In the genomic region with DNA sequence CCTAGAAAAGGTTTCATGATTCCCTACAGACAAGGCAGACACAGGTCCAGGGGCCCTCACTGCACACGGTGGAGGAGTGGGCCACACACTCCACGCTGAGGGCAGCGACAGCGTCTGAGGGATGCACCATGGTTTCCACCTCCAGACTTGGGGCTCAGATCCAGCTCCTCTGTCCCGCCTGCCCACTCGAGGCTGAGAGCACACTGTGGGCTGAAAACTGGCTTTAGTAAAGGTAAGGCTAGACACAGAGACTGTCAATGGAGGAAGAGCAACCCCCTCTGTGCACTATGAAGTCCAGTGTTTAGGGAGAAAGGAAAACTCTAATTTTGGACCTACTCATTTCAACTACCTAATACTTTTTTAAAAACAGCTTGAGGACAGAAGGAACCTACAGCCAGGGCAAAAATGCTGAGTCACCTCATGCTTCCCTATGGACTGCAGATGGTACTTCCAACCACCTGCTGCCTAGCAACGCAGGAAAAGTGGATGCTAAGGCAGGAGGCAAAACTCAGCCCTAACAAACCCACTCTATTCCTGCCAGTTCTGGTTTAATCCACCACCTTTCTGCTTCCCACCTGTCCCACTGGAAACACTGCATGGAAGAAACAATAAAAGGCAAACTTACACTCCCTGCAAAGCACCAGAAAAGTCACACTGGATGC, we compare ENCODE assay signal across 9 mouse cellular contexts. TPM values are rescaled to one million over a fixed set of nuclear protein-coding genes. Genes with fewer than 3 reads are reported as not detected.
DNase-seq lines count a peak whose midpoint lies in the region; ATAC-seq and TF ChIP-seq lines count a peak whose summit lies in the region.
"Not testable (repeated sequence)": the region's sequence is repeated elsewhere in the genome, so short reads cannot be mapped to it uniquely, and the experiment has no call there.
"Had no signal": no experiment of that assay in that cellular context is flagged by ENCODE, and none has a peak within 500 bp of the region (broad histone marks: within the 10 kb centered on the region; RNA-seq: fewer than 3 reads in every experiment).

No protein-coding gene starts in this region.

- WGBS in hindbrain, postnatal 0 days: 79% methylated on average over 4 of the region's 7 CpGs
- WGBS in midbrain, embryonic 10.5 days: 86% methylated on average over 7 of the region's 7 CpGs

- not testable (repeated sequence) for H3K9me3 ChIP-seq in MEL (replicated peaks; ENCODE audit: insufficient read depth, low read length); hindbrain, postnatal 0 days (ENCODE audit: low read length); midbrain, embryonic 10.5 days (replicated peaks)

- not testable (repeated sequence) for TF ChIP-seq CTCF in MEL (IDR thresholded peaks at IDR 0.05 in 2 of 3, conservative IDR thresholded peaks at IDR 0.05 in 1 of 3; ENCODE audit: control insufficient read depth in 1 of 3, insufficient read depth in 1 of 3, low read depth in 2 of 3, low read length in 3 of 3, poor library complexity in 1 of 3, severe bottlenecking in 1 of 3); hindbrain, postnatal 0 days (IDR thresholded peaks at IDR 0.05; ENCODE audit: low read depth)

- DNase-seq in MEL (ENCODE audit: low read depth, low spot score): peak; percentile 1
- DNase-seq in brain, adult 2 months (ENCODE audit: low read depth, low spot score): peak; percentile 59
- peak; percentile 65 for DNase-seq in frontal cortex, postnatal 36 days (ENCODE audit: low spot score in 2 of 2)
- peak; percentile 16 for DNase-seq in hindbrain, postnatal 0 days (ENCODE audit: low spot score)
- peak; percentile 8 for DNase-seq in midbrain, embryonic 10.5 days (ENCODE audit: low spot score)
- peak; percentile 34 to 35 for DNase-seq in right cerebral cortex, postnatal 10 days (ENCODE audit: low spot score in 2 of 2)

- H3K9ac ChIP-seq in MEL (ENCODE audit: control insufficient read depth, low read depth, low read length, poor library complexity, severe bottlenecking); hindbrain, postnatal 0 days (replicated peaks; ENCODE audit: low read length): not testable (repeated sequence)

- not testable (repeated sequence) for H3K79me2 ChIP-seq in MEL (ENCODE audit: control insufficient read depth, insufficient read depth, low read length, poor library complexity)

- H3K27me3 ChIP-seq in MEL (ENCODE audit: control insufficient read depth in 1 of 2, insufficient read depth in 2 of 2, low read length in 2 of 2); hindbrain, postnatal 0 days (ENCODE audit: insufficient read depth, low read length); midbrain, embryonic 10.5 days (ENCODE audit: low read depth, poor library complexity, severe bottlenecking): not testable (repeated sequence)

- H3K36me3 ChIP-seq in MEL (ENCODE audit: control insufficient read depth in 1 of 2, insufficient read depth in 2 of 2, low read length in 2 of 2); hindbrain, postnatal 0 days (ENCODE audit: insufficient read depth, low read length); midbrain, embryonic 10.5 days: not testable (repeated sequence)

- not testable (repeated sequence) for H3K27ac ChIP-seq in MEL (ENCODE audit: control insufficient read depth, low read depth, low read length); hindbrain, postnatal 0 days; midbrain, embryonic 10.5 days (replicated peaks)

- not testable (repeated sequence) for H3K4me3 ChIP-seq in MEL (ENCODE audit: control insufficient read depth in 1 of 2, insufficient read depth in 1 of 2, low read depth in 2 of 2, low read length in 2 of 2); hindbrain, postnatal 0 days (ENCODE audit: low read length); midbrain, embryonic 10.5 days

- H3K4me1 ChIP-seq in MEL (ENCODE audit: control insufficient read depth in 1 of 2, insufficient read depth in 2 of 2, low read length in 2 of 2); hindbrain, postnatal 0 days (ENCODE audit: insufficient read depth, low read length); midbrain, embryonic 10.5 days: not testable (repeated sequence)

- ATAC-seq in hindbrain, postnatal 0 days: not testable (repeated sequence)

- not testable (repeated sequence) for TF ChIP-seq EP300 in MEL (IDR thresholded peaks at IDR 0.05; ENCODE audit: low read depth in 1 of 2, low read length in 2 of 2)

- TF ChIP-seq POLR2A in MEL (IDR thresholded peaks at IDR 0.05; ENCODE audit: control insufficient read depth in 1 of 2, insufficient read depth in 1 of 2, low read depth in 1 of 2, low read length in 2 of 2, poor library complexity in 1 of 2): not testable (repeated sequence)

- H3K4me2 ChIP-seq in hindbrain, postnatal 0 days (ENCODE audit: low read depth, low read length): not testable (repeated sequence)

- TF ChIP-seq RAD21 in MEL (IDR thresholded peaks at IDR 0.05; ENCODE audit: low read depth, low read length): not testable (repeated sequence)

RNA-seq across cellular contexts. Expression of a gene that starts 4.7 kb away (rescaled TPM):
- total RNA-seq in MEL (2012; rRNA removed): 108 and 122 TPM in 2 replicates
- 100 to 1,000 TPM in 1 of 2 experiments, not detected in 1; 148 TPM for polyA plus RNA-seq in MEL (2012; ENCODE audit: insufficient read depth in 1 of 2, insufficient read length in 2 of 2, low read depth in 1 of 2, low replicate concordance in 2 of 2, missing spikeins in 1 of 2)
- total RNA-seq in hindbrain, postnatal 0 days (2014; rRNA removed): 108 and 138 TPM in 2 replicates
- 294 and 303 TPM in 2 replicates for polyA plus RNA-seq in hindbrain, postnatal 0 days (2015; fragmentation: Nextera tagmentation; extraction: Ambion mirVana)
- 291 and 297 TPM in 2 replicates for polyA plus RNA-seq in midbrain, embryonic 10.5 days (2016; fragmentation: Nextera tagmentation; extraction: Ambion mirVana)

RNA-seq across cellular contexts. Expression of a gene that starts 7.9 kb away (rescaled TPM):
- not detected in 2 replicates for total RNA-seq in MEL (2012; rRNA removed)
- not detected for polyA plus RNA-seq in MEL (2012; ENCODE audit: insufficient read depth in 1 of 2, insufficient read length in 2 of 2, low read depth in 1 of 2, low replicate concordance in 2 of 2, missing spikeins in 1 of 2)
- total RNA-seq in hindbrain, postnatal 0 days (2014; rRNA removed): 0.32 and 0.42 TPM in 2 replicates
- 0.73 and 0.79 TPM in 2 replicates for polyA plus RNA-seq in hindbrain, postnatal 0 days (2015; fragmentation: Nextera tagmentation; extraction: Ambion mirVana)
- 0.07 and 0.14 TPM in 2 replicates for polyA plus RNA-seq in midbrain, embryonic 10.5 days (2016; fragmentation: Nextera tagmentation; extraction: Ambion mirVana)
- polyA plus RNA-seq: embryonic facial prominence, embryonic 11.5 days; erythroblast, embryonic 14.5 days; heart, embryonic 12.5 days had no signal

RNA-seq across cellular contexts. Expression of a gene that starts 49.6 kb away (rescaled TPM):
- total RNA-seq in MEL (2012; rRNA removed): 6.1 and 7.7 TPM in 2 replicates
- polyA plus RNA-seq in MEL (2012; ENCODE audit: insufficient read depth in 1 of 2, insufficient read length in 2 of 2, low read depth in 1 of 2, low replicate concordance in 2 of 2, missing spikeins in 1 of 2): 1 to 10 TPM in 1 of 2 experiments, not detected in 1; 6.3 TPM
- 15.4 and 20.5 TPM in 2 replicates for total RNA-seq in hindbrain, postnatal 0 days (2014; rRNA removed)
- polyA plus RNA-seq in hindbrain, postnatal 0 days (2015; fragmentation: Nextera tagmentation; extraction: Ambion mirVana): 14.7 and 22.5 TPM in 2 replicates
- polyA plus RNA-seq in midbrain, embryonic 10.5 days (2016; fragmentation: Nextera tagmentation; extraction: Ambion mirVana): 38.9 and 41.6 TPM in 2 replicates

Comparison
In these comparisons a context has a peak if more than half of its experiments do, and no peak if none do; other contexts are left out.
1. DNase-seq: peak in every context shown above with its lines; median percentile 65 in frontal cortex, postnatal 36 days; 59 in brain, adult 2 months; 34 in right cerebral cortex, postnatal 10 days; 16 in hindbrain, postnatal 0 days; 8 in midbrain, embryonic 10.5 days; 1 in MEL.